Mouse (Mus musculus) spleen, postnatal 36 days (tissue): ENCODE data around the gene Fgd2.
"Not testable (repeated sequence)": the region's sequence is repeated elsewhere in the genome, so short reads cannot be mapped to it uniquely, and the experiment has no call there.

ENCODE experiments used
- DNase-seq, 2 experiments: peaks; one replicate each; pipeline ENCODE4 v3.0.0; 2022; ENCODE audit warnings: low spot score in 2 of 2, mixed read lengths in 1 of 2

Gene Fgd2

GRCm38 (mm10) chr17:29361982-29362691, 1.4 kb downstream of the Fgd2 start:
- DNase-seq, result peak; percentile 75

GRCm38 (mm10) chr17:29363109-29363508, 2.4 kb downstream of the Fgd2 start:
- peak; percentile 55 to 61 for DNase-seq

DNA sequence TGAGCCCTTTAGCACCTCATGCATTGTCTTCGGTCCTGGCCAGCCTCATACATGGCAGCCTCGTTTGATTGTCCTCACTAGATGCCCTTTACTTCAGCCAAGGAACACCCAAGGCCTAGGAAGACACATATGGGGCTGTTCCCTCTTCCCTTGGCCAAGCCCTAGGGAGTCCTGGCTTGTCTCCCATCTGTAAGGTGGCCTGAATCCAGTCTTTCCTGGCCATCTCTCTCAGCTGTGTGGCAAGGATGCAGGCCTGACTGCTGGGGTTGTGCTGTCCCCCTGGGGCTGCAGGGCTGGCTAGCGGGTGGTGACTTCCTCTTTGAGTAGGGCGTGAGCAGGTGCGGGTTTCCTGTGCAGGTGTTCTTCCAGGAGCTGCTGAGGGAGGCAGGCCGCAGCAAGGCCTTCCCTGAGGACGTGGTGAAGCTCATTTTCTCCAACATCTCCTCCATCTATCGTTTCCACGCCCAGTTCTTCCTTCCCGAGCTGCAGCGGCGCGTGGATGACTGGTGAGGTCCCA, 4.4 kb downstream of the Fgd2 start:
- DNase-seq, result peak; percentile 83

GRCm38 (mm10) chr17:29368726-29369125, 8.0 kb downstream of the Fgd2 start:
- DNase-seq, result no peak

GRCm38 (mm10) chr17:29370984-29371723, 10.4 kb downstream of the Fgd2 start:
- DNase-seq, result peak; percentile 85 to 87

- peak in 1 of 2 experiments; percentile 1 for DNase-seq
Observed at GRCm38 (mm10) chr17:29375871-29376270, 15.2 kb downstream of the Fgd2 start.

DNA sequence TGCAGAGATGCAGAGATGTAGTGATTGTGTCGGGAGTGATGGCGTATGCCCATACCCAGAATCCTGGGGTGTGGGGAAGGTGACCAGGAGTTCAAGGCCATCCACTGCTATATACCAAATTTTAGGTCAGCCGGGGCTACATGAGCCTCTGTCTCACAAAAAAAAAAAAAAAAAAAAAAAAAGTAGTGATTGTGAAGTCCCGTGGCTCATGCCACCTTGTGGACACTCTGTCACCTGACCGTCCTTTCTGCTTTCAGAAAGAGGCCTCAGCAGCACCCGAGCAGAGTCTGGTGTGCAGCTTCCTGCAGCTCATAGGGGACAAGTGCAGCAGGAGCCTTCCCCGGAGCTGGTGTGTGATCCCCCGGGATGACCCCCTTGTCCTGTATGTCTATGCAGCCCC, 17.3 kb downstream of the Fgd2 start:
- DNase-seq, result no peak

- DNase-seq, result no peak
Observed at GRCm38 (mm10) chr17:29380241-29380640, 19.5 kb downstream of the Fgd2 start.

DNA sequence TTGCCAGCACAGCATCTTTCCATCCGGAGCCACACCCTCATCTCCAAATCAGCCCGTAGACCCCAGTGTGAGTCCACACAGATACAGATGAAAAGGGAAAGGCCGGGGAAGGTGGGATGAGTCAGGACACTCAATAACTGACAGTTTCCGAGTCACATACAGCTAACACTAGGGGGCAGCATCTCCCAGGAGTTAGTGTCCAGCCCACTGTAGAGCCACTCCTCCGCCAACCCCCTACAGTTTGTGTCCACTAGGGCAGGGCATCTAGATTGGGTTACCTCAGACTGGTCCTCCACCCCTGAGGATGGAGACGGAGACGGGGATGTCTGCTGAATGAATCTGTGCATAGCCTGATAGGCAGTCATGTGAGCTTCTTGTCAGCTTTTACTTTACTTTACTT, 20.8 kb downstream of the Fgd2 start:
- DNase-seq, result peak; percentile 68 to 79

DNA sequence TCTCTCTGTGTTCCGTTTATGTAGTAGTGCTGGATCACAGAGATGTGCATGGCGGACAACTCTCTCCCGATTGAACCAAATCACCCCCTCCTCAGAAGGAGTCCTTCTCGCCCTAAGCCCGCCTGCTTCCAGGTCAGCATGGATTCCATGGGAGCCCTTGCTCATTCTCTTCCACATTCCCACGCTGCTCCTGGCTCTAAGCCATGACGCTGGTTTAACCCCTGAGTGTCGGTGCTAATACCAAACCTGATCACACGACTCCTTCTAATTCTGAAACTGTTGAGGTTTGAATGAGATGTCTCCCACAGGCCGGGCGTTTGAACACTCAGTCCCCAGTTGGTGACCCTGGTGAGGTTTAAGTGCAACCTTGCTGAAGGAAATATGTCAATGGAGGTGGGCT, 21.7 kb downstream of the Fgd2 start:
- no peak for DNase-seq

DNA sequence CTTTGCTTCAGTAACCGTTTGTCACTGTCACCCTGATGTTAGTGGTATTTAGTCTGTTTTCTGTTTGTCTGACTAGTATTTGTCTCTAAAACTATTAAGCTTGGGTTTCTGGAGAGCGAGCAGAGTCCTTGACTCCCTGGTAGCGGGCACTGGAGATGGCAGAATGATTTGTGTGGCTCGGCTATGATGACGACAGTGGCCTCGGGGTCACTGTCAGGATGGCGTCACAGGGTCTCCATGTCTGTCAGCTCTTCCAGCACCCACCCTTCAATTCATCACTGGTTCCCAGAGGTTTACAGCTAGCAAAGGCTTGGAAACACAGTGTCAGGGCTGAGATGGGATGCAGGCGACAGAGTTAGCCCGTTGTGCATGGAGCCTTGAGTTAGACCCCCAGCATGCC, 23.2 kb downstream of the Fgd2 start:
- no peak for DNase-seq

DNA sequence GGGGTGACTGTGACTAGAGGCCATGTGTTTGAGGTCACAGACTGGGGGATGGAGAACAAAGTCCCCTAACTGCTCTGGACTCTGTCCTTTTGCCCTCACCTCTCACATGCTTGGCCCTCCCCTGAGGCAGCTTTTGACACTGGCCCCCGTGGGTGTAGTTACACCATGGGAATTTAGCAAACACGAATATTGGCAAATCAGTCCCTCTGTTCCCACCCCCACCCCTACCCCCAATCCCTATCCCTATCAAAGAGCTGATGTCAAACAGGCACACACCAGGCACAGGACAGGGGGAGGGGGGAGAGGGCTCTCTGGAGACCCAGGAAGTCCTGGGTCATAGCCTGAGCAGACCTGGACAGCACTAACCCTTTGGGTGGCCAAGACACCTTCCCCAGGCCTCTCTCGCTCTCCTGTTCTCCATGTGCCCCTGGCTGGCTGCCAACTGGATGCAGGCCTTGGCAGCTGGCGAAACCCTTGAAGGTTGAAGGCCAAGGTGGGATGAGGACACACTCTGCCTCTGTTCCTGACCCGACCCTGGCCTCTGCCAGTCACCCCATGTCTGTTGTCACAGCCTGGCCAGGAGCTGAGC, 24.2 kb downstream of the Fgd2 start:
- no peak for DNase-seq

GRCm38 (mm10) chr17:29385746-29386145, 25.0 kb downstream of the Fgd2 start:
- DNase-seq, result no peak

DNA sequence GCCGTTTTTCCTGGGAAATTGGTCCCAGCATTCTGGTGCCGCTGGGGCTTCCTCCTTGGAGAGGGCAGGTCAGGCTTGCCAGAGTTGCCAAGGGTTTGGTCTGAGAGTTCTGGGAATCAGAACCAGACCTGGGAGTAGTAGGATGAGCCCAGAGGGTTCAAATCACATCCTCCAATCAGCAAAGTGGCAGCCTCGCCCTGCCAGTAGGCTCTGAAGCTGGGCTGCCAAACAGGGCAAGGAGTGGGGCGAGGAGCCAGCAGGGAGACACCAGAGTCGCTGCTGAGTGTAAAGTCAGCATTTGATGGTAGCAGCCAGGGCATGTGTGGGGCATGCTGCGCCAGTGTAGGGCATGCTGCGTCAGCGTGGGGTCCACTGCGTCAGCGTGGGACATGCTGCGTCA, 28.3 kb downstream of the Fgd2 start:
- DNase-seq, result no peak

DNA sequence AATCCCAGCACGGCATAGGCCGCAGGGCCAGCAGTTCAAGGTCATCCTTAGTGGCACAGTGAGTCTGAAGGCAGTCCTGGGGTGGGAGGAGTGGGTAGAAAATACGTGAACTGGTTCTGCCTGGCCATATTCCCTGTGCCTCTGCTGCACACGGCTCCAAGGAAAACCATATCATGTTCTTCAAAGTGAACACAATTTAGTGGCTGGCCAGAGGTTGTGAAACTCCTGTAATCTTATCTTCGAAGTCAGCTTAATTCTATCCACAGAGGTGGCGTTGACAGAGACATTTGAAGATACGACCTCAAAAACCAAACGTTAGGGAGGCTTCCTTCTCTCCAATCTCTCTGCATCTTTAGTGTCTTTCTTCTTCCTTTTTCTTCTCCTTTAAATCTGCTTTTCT, 30.6 kb downstream of the Fgd2 start:
- DNase-seq, result no peak

GRCm38 (mm10) chr17:29393335-29394089, 32.8 kb downstream of the Fgd2 start:
- peak; percentile 73 to 80 for DNase-seq

- peak; percentile 87 to 90 for DNase-seq
Observed at GRCm38 (mm10) chr17:29394106-29394760, 33.5 kb downstream of the Fgd2 start.

DNA sequence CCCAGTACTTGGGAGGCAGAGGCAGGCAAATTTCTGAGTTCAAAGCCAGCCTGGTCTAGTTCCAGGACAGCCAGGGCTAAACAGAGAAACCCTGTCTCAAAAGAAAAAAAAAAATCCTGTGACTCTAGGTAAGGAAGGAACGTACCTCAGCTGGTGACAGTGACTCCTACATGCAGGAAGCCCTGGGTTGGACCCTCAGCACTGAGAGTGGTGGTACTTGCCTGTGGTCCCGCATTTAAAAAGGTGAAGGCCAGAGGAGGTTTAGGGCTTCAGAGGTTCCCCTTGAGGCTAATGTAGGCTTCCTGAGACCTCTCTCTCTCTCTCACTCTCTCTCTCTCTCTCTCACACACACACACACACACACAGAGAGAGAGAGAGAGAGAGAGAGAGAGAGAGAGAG, 34.0 kb downstream of the Fgd2 start:
- DNase-seq, result not testable (repeated sequence)

GRCm38 (mm10) chr17:29395381-29395780, 34.7 kb downstream of the Fgd2 start:
- DNase-seq, result peak; percentile 87 to 89

GRCm38 (mm10) chr17:29396056-29396799, 35.5 kb downstream of the Fgd2 start:
- no peak for DNase-seq

DNA sequence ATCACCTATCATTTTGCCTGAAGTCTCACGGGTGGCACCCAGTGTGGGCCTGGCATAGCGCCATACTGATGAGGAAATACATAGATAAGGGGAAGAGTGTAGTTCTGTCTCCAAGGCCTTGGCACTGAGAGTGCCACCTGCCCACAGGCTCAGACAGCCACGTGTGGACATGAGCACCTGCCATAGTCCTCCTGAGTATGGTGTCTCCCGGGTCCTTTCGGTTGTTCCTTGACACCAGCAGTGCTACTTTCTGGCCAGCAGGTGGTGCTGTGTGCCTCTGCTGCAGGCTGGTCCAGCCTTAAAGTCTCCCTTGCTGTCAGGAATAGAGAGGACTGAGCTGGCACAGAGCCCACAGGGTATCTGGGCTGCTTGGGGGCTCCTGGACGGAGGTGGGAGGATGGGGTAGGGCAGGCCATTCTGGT, 36.1 kb downstream of the Fgd2 start:
- peak; percentile 78 to 82 for DNase-seq
